Mouse (Mus musculus) spleen, adult 10 weeks (tissue): ENCODE data around the gene Rasa1. TPM values are rescaled to one million over a fixed set of nuclear protein-coding genes. Genes with fewer than 3 reads are reported as not detected.

ENCODE experiments used
- polyA plus RNA-seq: library from polyadenylated mRNA; stranded (reverse); fragments of 350-450 nt; fragmentation: Illumina TruSeq; extraction: RNeasy Lipid Tissue Mini Kit (QIAGEN cat#74804); gene quantifications from one replicate; pipeline ENCODE4 v1.2.3, GENCODE M21; 2015; ENCODE audit warnings: low replicate concordance; ENCODE audit not compliant: insufficient read depth

Rasa1 gene
- 120 TPM for polyA plus RNA-seq

DNA sequence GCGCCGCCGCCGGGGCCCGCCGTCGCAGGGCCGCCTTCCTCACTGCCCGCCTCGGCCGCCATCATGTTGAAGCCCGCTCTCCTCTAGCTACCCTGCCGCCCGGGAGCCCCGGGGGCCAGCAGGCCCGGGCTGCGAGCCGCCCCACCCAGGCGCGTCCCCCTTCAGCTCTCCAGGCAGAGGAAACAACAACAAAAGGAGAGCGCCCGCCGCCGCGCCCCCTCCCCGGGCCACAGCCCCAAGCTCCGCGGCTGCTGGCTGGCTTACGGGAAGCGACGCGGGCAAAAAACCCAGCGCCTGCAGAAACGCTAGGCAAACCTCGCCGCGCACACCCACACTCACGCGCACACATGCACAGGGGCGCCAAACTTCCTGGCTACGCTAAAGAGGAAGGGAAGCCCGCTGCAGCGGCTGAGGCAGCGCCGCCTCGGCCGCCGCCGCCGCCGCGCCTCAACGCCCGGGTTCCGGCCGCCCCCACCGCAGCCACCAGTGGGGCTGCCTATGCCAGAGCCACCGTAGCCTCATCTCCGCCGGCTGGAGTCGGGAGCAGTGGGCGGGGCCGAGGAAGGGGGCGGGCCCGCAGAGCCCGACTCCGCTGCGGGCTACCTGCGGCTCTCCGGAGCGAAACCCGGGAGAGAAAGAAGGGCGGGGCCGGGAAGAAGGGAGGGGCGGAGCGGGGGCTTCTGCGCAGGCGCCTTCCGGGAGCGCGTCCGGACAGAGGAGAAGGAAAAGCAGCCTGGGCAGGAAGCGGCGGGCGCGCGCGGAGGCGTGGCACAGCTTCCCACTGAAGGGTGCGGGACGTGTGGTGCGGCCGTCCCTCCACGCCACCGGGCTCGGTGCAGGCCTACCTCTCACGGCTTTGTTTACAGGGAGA, at the start of gene Rasa1:
TSS of gene Rasa1 (minus strand) at position 288 of the 871 bp plus-strand sequence.

DNA sequence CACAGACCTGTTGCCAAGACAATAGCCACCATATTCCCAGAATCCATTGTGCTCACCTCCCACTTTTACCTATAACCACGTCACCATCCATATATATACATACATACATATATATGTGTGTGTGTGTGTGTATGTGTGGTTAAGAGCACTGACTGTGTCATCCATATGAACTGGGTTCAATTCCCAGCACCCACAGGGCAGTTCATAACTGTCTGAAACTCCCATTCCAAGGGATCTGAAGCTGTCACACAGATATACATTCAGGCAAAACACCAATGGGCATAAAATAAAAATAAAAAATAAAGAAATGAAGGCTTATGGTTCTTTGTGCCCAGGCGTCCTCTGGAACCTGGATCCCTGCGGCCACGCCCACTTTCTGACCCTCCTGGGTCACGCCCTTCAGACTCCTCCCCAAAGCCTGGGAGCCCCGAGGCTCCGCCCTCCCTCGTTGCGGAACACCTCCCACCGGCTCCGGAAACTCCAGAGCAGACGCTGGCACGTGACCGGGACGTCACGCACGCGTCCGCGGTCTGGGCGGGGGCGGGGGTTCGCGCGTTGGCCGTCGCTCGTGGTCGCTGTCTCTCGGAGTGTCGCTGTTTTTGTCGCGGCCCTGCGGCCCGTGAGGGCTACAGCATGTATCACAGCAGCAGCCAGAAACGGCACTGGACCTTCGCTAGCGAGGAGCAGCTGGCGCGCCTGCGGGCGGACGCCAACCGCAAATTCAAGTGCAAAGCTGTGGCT, 99.9 kb downstream of the Rasa1 start, which contains the start of gene Ccnh:
TSS of gene Ccnh (plus strand) at position 506 of the 741 bp plus-strand sequence.

Other genes with a start within 250 kb of the Rasa1 start
- gene Ccnh, start 99.7 kb downstream of the Rasa1 start, polyA plus RNA-seq, result 38.5 TPM